Mouse (Mus musculus): ENCODE results near the gene Ppp1r1c.

The Ppp1r1c gene

GRCm38 (mm10) chr2:79707575-79707974, at the start of gene Ppp1r1c:
TSS of gene Ppp1r1c (plus strand) at chr2:79707780.
- no peak for DNase-seq (ENCODE audit: low read depth, low spot score)

- no peak for DNase-seq (ENCODE audit: low read depth, low spot score)
These were observed 47.0 kb upstream of the Ppp1r1c start for GRCm38 (mm10) chr2:79660417-79661185.

- no peak for DNase-seq (ENCODE audit: low read depth, low spot score)
These were observed 46.0 kb upstream of the Ppp1r1c start for GRCm38 (mm10) chr2:79661486-79662104.

GRCm38 (mm10) chr2:79664532-79665286, 42.9 kb upstream of the Ppp1r1c start:
- no peak for DNase-seq (ENCODE audit: low read depth, low spot score)

DNA sequence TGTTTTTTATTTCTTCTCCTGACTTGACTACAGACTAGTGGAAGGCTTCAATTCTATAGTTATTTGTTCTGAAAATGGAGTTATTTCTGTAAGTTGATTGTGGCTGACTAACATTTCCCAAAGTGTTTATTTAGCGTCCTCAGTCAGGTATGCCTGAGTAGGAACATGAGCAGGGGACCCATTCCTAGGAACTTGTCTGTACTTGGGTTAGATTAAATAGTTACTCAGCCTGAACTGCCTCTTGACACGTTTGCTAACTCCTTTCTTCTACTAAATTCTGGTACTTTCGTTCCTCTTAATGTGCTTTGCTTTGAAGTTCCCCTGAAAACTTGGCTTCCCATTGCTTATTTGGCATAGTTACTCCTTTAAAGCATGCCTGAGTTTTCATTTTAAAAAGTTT, 42.1 kb upstream of the Ppp1r1c start:
- no peak for DNase-seq (ENCODE audit: low read depth, low spot score)

GRCm38 (mm10) chr2:79675266-79675665, 32.3 kb upstream of the Ppp1r1c start:
- DNase-seq (ENCODE audit: low read depth, low spot score) = no peak

GRCm38 (mm10) chr2:79677663-79678257, 29.8 kb upstream of the Ppp1r1c start:
- no peak for DNase-seq (ENCODE audit: low read depth, low spot score)

GRCm38 (mm10) chr2:79681672-79682071, 25.9 kb upstream of the Ppp1r1c start:
- DNase-seq (ENCODE audit: low read depth, low spot score) = no peak

DNA sequence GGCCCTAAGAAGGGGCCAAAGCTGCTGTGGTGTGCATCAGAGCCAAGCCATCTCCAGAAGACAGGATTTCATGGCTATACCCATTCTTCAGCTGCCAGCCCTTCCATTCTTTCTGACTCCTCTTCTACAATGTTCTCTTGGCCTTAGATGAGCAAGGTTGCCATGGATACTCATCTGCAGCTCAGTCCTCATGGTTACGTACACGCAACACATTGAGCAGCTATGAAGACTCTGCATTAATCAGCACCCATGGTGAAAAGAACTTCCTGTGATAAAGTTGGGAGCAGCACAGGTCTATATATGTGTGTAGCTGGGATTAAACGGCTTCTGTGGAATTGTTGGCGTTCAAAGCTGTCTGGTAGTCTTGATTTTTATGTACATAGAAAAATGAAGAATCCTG, 24.3 kb upstream of the Ppp1r1c start:
- DNase-seq (ENCODE audit: low read depth, low spot score) = no peak

DNA sequence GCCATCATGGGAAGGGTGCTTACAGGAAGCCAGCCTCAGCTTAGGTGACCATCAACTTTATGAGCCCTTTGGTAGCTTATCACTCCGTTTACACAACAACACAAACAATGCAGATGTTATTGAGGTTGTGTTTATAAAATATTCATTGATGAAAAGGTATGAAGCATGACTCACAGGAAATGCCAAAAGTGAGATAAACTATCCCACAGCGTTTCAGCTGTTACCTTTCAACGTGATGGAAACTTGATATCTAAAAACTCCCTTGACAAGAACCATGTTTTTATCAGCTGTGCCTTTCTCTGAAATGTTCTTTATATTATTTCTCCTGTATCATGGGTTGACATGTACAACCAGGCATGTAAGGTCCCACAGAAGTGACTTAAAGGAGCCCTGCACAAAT, 16.7 kb upstream of the Ppp1r1c start:
- DNase-seq (ENCODE audit: low read depth, low spot score) = no peak

GRCm38 (mm10) chr2:79695190-79695589, 12.4 kb upstream of the Ppp1r1c start:
- no peak for DNase-seq (ENCODE audit: low read depth, low spot score)

DNA sequence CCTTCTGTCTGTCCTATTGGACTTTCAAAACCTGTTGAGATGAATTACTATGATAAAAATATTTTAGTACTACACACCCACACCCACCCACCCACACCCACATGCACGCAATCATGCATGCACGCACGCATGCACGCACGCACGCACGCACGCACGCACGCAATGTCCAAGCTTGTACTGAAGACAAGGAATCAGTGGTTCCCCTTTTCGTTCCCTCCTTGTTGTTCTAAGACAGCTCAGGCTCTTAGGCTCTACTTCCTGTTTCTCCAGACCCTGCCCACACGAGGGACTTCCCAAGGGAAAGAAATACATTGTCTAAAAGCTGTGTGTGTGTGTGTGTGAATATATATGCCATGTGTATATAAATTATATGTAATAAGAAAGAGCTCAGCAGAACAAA, 11.6 kb upstream of the Ppp1r1c start:
- no peak for DNase-seq (ENCODE audit: low read depth, low spot score)

DNA sequence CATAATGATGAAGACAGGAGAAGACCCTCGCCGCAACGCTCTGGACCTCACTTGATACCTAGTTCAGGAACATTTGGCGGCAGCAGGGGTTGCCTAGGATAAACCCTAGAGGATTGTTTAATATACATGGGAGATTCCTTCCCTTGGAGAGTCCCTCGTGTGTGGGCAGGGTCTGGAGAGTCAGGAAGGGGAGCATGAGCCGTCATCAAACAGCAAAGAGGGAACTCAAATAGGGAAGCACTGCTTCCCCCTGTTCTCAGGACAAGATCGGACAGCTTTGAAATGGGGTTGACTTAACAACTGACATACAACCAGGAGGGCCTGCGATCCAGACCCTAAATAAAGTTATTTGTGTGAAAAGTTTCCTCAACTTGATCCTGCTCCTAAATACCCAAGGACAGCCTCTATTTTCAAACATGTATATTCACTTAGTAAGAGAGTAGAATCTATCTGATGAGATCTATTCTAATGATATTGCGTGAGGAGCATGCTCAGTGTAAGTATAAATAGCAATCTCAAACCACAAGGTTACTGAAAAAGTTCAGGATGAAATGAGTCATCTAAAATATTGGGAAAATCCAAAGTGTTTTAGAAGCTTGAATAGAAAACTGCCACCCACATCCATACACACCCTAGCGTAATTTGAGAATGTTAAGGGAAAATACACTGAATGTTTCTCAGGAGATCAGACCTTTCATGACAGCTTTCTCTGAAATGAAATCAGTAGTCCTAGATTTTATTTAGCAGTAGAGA, 10.9 kb upstream of the Ppp1r1c start:
- no peak for DNase-seq (ENCODE audit: low read depth, low spot score)

DNA sequence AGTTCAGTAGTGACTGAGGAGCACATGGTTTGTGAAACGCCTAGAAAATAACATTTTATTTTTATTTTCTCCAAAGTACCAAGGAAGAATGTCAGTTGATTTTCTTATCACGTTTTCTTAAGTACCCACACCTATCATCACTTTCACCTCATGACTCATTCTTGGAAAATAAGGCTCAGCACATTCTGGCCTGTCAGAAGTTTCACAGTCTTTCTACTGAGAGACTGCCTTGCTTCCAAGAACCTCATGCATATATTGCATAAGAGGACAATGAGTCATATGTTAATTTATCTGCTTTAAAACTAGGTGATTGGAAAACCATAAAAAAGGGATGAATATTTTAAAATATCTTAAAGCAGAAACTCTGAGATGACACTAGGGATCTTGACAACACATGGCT, 9.4 kb upstream of the Ppp1r1c start:
- DNase-seq (ENCODE audit: low read depth, low spot score) = no peak

DNA sequence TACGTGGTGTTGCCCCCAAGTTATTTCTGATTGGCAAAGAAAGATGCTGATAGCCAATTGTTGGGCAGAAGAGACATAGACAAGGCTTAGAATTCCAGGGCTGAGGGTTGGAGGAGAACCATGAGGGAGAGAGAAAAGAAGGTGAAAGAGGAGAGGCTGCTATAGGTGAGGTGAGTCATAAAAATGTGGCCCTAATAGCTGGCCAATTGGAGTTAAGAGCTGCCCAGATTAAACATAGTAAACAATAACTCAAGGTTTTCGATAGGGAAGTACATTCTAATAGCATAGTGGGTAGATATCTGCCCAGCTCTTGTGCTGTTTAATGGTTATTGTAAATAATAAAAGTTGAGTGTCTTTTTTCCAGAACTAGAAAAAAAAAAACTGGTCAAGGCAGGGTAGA, 2.8 kb upstream of the Ppp1r1c start:
- no peak for DNase-seq (ENCODE audit: low read depth, low spot score)

DNA sequence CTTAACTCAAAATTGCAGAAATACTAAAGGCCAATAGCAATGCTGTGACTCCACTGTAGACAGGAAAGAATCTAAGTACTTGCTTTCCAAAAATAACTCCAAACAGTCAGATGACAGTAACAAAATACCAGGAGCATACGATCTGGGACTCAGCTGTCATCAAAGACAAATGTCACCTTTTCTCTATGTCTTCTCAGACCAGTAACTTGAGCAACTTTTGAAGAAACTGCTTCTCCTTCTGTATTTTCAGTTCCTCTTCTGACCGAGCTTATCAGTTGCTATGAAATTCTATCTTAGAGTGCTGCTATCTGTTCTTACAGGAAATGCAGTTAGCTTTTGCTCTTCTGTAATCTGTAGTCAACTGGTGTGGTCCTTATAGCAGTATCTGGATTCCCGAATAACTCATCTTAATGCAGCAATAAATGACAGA, 6.1 kb downstream of the Ppp1r1c start:
- no peak for DNase-seq (ENCODE audit: low read depth, low spot score)

DNA sequence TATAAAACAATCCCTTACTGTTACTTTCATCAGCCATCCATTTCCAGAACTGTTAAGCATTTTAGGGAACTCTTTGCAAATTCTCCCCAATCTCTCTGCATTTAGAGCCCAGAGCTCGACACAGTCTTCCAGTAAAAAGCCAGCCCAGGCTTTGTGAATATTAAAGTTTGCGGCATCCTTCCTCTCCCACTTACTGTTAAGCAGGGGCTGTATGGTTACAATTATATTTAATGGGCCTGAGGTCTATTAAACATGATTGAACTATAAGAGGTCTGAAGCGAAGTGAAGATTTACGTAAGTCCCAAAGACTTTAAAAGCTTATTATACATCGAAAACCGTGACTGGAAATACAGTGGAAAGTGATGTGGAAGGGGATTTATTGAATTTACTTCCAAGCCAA, 7.2 kb downstream of the Ppp1r1c start:
- DNase-seq (ENCODE audit: low read depth, low spot score) = no peak

GRCm38 (mm10) chr2:79715925-79716324, 8.3 kb downstream of the Ppp1r1c start:
- DNase-seq (ENCODE audit: low read depth, low spot score) = no peak

- no peak for DNase-seq (ENCODE audit: low read depth, low spot score)
These were observed 10.3 kb downstream of the Ppp1r1c start for GRCm38 (mm10) chr2:79717846-79718245.

GRCm38 (mm10) chr2:79722415-79722814, 14.8 kb downstream of the Ppp1r1c start:
- DNase-seq (ENCODE audit: low read depth, low spot score) = no peak

DNA sequence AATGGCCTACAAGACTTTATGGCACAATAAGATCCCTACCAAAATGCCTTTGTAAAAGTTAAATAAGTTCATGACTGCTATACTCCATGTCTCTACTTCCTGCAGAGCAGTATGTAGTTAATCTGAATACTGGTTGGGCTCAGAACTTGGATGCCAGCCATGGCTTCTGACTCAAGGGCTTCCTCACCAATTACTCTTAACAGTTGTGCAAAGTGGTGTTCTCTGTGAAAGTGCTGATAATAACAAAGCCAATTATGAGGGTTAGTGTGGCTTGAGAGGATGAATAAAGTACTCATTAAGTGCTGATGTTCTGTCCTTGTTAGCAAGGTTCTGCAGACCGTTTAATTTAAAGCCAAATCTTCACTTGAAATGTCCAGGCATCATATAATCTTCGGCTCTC, 31.4 kb downstream of the Ppp1r1c start:
- DNase-seq (ENCODE audit: low read depth, low spot score) = no peak

DNA sequence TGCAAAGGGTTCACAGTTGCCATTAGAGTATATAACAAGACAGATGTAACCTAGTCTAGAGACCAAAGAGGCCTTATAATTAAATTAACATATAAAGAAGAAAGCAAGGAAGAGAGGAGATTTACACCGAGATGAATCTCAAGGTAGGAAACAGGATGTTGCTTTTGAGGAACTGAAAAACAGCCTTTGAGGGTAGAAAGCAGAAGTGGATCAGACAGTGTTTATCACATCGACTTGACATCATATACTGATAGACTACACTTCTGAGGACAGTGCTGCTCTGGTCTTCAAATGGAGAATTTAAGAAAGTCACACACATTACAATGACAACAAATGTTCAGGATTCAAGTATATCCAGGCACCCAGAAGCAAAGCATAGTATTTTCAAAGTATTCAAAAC, 34.4 kb downstream of the Ppp1r1c start:
- no peak for DNase-seq (ENCODE audit: low read depth, low spot score)
